Mouse (Mus musculus) large intestine, adult 2 months (tissue): ENCODE data around the gene Tmem246. TPM values are rescaled to one million over a fixed set of nuclear protein-coding genes. Genes with fewer than 3 reads are reported as not detected.

Source experiments
- polyA plus RNA-seq: library from polyadenylated mRNA; depleted of rRNA; stranded (reverse); fragments of >200 nt; gene quantifications from 2 replicates; pipeline ENCODE4 v1.2.3, GENCODE M21; 2012; rRNA removed

The Tmem246 gene
- polyA plus RNA-seq, 1 experiment: 48.5 TPM

Other genes with a start within 250 kb of the Tmem246 start
- not detected in 2 replicates for gene Acnat2, start 189.7 kb downstream of the Tmem246 start, polyA plus RNA-seq
- 6.5 and 11.9 TPM in 2 replicates for gene Acnat1, start 124.0 kb downstream of the Tmem246 start, polyA plus RNA-seq
- 0.52 and 0.99 TPM in 2 replicates for gene Baat, start 91.3 kb downstream of the Tmem246 start, polyA plus RNA-seq
- gene Mrpl50, start 76.8 kb downstream of the Tmem246 start, polyA plus RNA-seq: 6.1 and 6.2 TPM in 2 replicates
- 0.20 and 0.32 TPM in 2 replicates for gene Zfp189, start 76.7 kb downstream of the Tmem246 start, polyA plus RNA-seq
- 636 and 1,290 TPM in 2 replicates for gene Aldob, start 48.3 kb downstream of the Tmem246 start, polyA plus RNA-seq
- 7.6 and 14.6 TPM in 2 replicates for gene Rnf20, start 34.1 kb upstream of the Tmem246 start, polyA plus RNA-seq
- not detected in 2 replicates for gene Ppp3r2, start 84.1 kb upstream of the Tmem246 start, polyA plus RNA-seq
- gene Grin3a, start 247.9 kb upstream of the Tmem246 start, polyA plus RNA-seq: 0.04 and 0.10 TPM in 2 replicates